Mouse (Mus musculus) liver, adult 2 months (tissue): Measurements from ENCODE around the gene Prr11. TPM values are rescaled to one million over a fixed set of nuclear protein-coding genes. Genes with fewer than 3 reads are reported as not detected.

ENCODE experiments used
- DNase-seq: peaks from one replicate; pipeline ENCODE4 v3.0.0-alpha.2; 2011; ENCODE audit warnings: low read depth, low spot score; ENCODE audit errors: extremely low read depth
- H3K27ac ChIP-seq: fragments of 200-500 bp; replicated peaks from 2 replicates; pipeline ENCODE4 v1.5.1; 2012; ENCODE audit warnings: low read depth, mild to moderate bottlenecking, control low read depth, inconsistent platforms, low read length; ENCODE audit not compliant: insufficient read depth
- H3K27me3 ChIP-seq: fragments of 200-500 bp; 2 replicates; pipeline ENCODE4 v1.6.1; 2012; ENCODE audit warnings: mild to moderate bottlenecking, moderate library complexity, low read length, inconsistent platforms; ENCODE audit not compliant: control insufficient read depth, insufficient read depth
- H3K36me3 ChIP-seq: fragments of 200-500 bp; 2 replicates; pipeline ENCODE4 v1.6.1; 2012; ENCODE audit warnings: low read length, inconsistent platforms; ENCODE audit not compliant: control insufficient read depth, insufficient read depth
- H3K4me1 ChIP-seq: fragments of 200-500 bp; 2 replicates; pipeline ENCODE4 v1.6.1; 2011; ENCODE audit warnings: low read length; ENCODE audit not compliant: control insufficient read depth, insufficient read depth
- H3K4me3 ChIP-seq: fragments of 200-500 bp; 2 replicates; pipeline ENCODE4 v1.5.1; 2011; ENCODE audit warnings: low read depth, mild to moderate bottlenecking, control low read depth, low read length, moderate library complexity; ENCODE audit not compliant: insufficient read depth
- H3K79me2 ChIP-seq: fragments of 200-500 bp; 2 replicates; pipeline ENCODE4 v1.6.1; 2012; ENCODE audit warnings: inconsistent platforms, mild to moderate bottlenecking, low read length, moderate library complexity; ENCODE audit not compliant: control insufficient read depth, insufficient read depth
- H3K9ac ChIP-seq: fragments of 200-500 bp; 2 replicates; pipeline ENCODE4 v1.6.1; 2012; ENCODE audit warnings: low read depth, mild to moderate bottlenecking, control low read depth, inconsistent platforms, low read length
- CTCF ChIP-seq: fragments of 200-500 bp; IDR thresholded peaks from 2 replicates; pipeline ENCODE4 v1.5.1; 2011; ENCODE audit warnings: low read depth, low read length, control low read depth
- POLR2A ChIP-seq: fragments of 200-500 bp; IDR thresholded peaks from 2 replicates; pipeline ENCODE4 v1.6.1; 2011; ENCODE audit warnings: low read length, control low read depth; ENCODE audit not compliant: insufficient read depth; ENCODE audit errors: extremely low read depth
- WGBS: fragments of 180-500 bp; shearing (Covaris S2); methylation state at CpG from one replicate; pipeline ENCODE4 v1.1.7; 2018; 5-methylcytosine and 5-hydroxymethylcytosine counted together
- polyA plus RNA-seq: library from polyadenylated mRNA; depleted of rRNA; stranded (reverse); fragments of >200 nt; gene quantifications from 2 replicates; pipeline ENCODE4 v1.2.3, GENCODE M21; 2012; rRNA removed
- total RNA-seq: library from RNA; depleted of rRNA; stranded (reverse); fragments of >200 nt; gene quantifications from 2 replicates; pipeline ENCODE4 v1.2.3, GENCODE M21; 2014; rRNA removed

The Prr11 gene
- total and polyA plus RNA-seq, 2 experiments: 0.04 TPM; not detected in 1

DNA sequence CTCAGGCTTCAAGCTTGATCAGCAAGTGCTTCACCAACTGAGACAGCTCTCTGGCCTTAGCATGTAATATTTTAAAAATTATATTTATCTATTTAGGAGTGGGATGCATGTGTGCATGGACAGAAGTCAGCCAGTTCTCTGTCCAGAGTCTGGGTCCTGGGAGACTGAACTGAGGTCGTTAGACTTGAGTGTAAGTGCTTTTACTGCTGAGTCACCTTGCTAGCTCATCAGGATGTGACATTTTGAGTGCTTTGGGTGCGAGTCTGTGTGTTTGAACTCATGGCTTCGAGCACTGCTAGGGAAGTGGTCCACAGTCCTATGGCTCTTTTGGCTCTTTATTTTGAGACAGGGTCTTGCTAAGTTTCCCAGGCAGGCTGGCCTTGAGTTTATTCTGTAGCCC is 65.5 kb downstream of the Prr11 start:
- Histone ChIP-seq H3K27me3 (no peaks in the 10 kb centered on the region), H3K79me2 (no peaks in the 10 kb centered on the region), H3K9ac (no peak overlapping the region), H3K36me3 (no peaks in the 10 kb centered on the region), H3K27ac (no peak overlapping the region), H3K4me1 (no peaks in the 10 kb centered on the region), H3K4me3 (no peak overlapping the region)
- no peak for TF ChIP-seq POLR2A
- no peak for TF ChIP-seq CTCF
- WGBS: 81% methylated on average over 3 of the region's 3 CpGs
- DNase-seq: no peak

DNA sequence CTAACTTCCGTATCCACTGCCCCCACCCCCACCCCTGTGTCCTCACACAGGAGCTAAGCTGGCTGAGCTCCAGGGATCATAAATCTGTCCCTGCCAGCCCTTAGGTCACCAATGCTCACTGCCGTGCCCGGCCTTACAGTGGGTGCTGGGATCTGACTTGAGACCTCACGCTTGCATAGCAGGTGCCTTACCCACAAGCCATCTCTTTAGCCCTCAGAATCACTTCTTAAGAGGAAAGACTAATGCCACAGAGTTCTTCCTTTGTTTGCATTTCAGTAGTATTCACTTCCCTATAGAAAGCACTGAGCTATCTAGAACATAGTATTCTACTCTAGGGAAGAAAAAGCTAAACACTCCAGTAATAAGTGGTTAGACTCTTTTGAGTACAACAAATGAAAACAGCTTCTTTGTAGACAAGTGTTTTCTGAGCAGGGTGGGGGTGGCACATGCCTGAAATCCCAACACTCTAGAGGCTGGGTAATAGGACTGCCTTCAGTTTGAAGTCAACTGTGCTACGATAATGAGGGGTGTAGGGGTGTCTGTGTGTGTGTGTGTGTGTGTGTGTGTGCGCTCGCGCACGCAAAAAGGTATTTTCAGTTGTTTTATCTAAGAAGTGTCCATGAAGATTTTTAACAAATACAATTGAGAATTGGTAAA is 69.1 kb downstream of the Prr11 start:
- DNase-seq: peak; percentile 10

More for the DNA sequence above, 69.1 kb downstream of the Prr11 start:
- WGBS: 79% methylated on average over 9 of the region's 9 CpGs
- H3K27ac ChIP-seq: no peak overlapping the region
- H3K4me3 ChIP-seq: no peak overlapping the region
- H3K9ac ChIP-seq: no peak overlapping the region
- H3K79me2 ChIP-seq: no peaks in the 10 kb centered on the region
- no peaks in the 10 kb centered on the region for H3K4me1 ChIP-seq
- TF ChIP-seq CTCF (no peak), POLR2A (no peak)
- H3K27me3 ChIP-seq: no peaks in the 10 kb centered on the region
- H3K36me3 ChIP-seq: no peaks in the 10 kb centered on the region

Other genes starting within 250 kb of the Prr11 start
- 6.2 and 9.7 TPM in 2 replicates for gene Ypel2, start 115.0 kb downstream of the Prr11 start, total RNA-seq
- gene Ypel2, start 115.0 kb downstream of the Prr11 start, polyA plus RNA-seq: 5.1 and 6.6 TPM in 2 replicates
- gene Gdpd1, start 34.6 kb downstream of the Prr11 start, total RNA-seq: 0.92 and 1.1 TPM in 2 replicates
- 0.17 and 0.48 TPM in 2 replicates for gene Gdpd1, start 34.6 kb downstream of the Prr11 start, polyA plus RNA-seq
- 3.8 and 5.1 TPM in 2 replicates for gene Smg8, start 21.9 kb downstream of the Prr11 start, total RNA-seq
- gene Smg8, start 21.9 kb downstream of the Prr11 start, polyA plus RNA-seq: 3.3 and 4.5 TPM in 2 replicates
- gene Ska2, start 526 bp upstream of the Prr11 start, total RNA-seq: 1.4 and 1.9 TPM in 2 replicates
- gene Ska2, start 526 bp upstream of the Prr11 start, polyA plus RNA-seq: 0.31 and 0.56 TPM in 2 replicates
- gene Trim37, start 18.4 kb upstream of the Prr11 start, total RNA-seq: 6.3 and 7.6 TPM in 2 replicates
- gene Trim37, start 18.4 kb upstream of the Prr11 start, polyA plus RNA-seq: 1.2 and 1.9 TPM in 2 replicates